Mouse (Mus musculus) heart, postnatal 14 days (tissue): ENCODE measurements around the gene Axin2. TPM values are rescaled to one million over a fixed set of nuclear protein-coding genes. Genes with fewer than 3 reads are reported as not detected.

Source experiments
- DNase-seq, 2 experiments: peaks; one replicate each; pipeline ENCODE4 v3.0.0; 2021 to 2022
- intact Hi-C: fragments of 180-260 bp; cut with DNase I; formaldehyde crosslinking; loops from one replicate; pipeline ENCODE4 v1.15.1; 2025
- total RNA-seq, 2 experiments: library from RNA; stranded (reverse); gene quantifications; 2 replicates each; pipeline ENCODE4 v1.2.3; 2021

Gene Axin2
- total RNA-seq, 2 experiments from 2014 or later = 5.3 to 5.7 TPM

- intact Hi-C loops = no loop called here
- DNase-seq = peak; percentile 64 to 75
Measured at GRCm38 (mm10) chr11:108997816-108998215, 77.7 kb downstream of the Axin2 start.

Other genes starting within 250 kb of the Axin2 start
- not detected for gene E030025P04Rik, start 224.0 kb downstream of the Axin2 start, total RNA-seq